Mouse (Mus musculus) midbrain, embryonic 15.5 days (tissue): ENCODE data around the gene Sec61b. TPM values are rescaled to one million over a fixed set of nuclear protein-coding genes. Genes with fewer than 3 reads are reported as not detected.

Experiments
- polyA plus RNA-seq: library from polyadenylated mRNA; unstranded; fragments of >200 nt; fragmentation: Nextera tagmentation; extraction: Ambion mirVana; gene quantifications from 2 replicates; pipeline ENCODE4 v1.2.1, GENCODE M21; 2015

Gene Sec61b
- polyA plus RNA-seq, 1 experiment from 2014 or later, result 244 TPM

Other genes with a start within 250 kb of the Sec61b start
- gene Tgfbr1, start 121.4 kb upstream of the Sec61b start, polyA plus RNA-seq, result 36.4 and 37.5 TPM in 2 replicates
- 319 and 332 TPM in 2 replicates for gene Alg2, start 325 bp upstream of the Sec61b start, polyA plus RNA-seq